Mouse (Mus musculus) midbrain, embryonic 14.5 days (tissue): ENCODE measurements around the gene Kdm6a. TPM values are rescaled to one million over a fixed set of nuclear protein-coding genes. Genes with fewer than 3 reads are reported as not detected.

ENCODE experiments used
- ATAC-seq: fragments of 200-750 bp; cut with Nextera tagmentation; 2 replicates; pipeline ENCODE4 v1.8.0; 2017; ENCODE audit warnings: moderate number of reproducible peaks, moderate library complexity; ENCODE audit not compliant: low FRiP score, low TSS enrichment
- DNase-seq: peaks from one replicate; pipeline ENCODE4 v3.0.0-alpha.2; 2015
- H3K27ac ChIP-seq: fragments of 300-500 bp; sonication (generic); replicated peaks from 2 replicates; pipeline ENCODE4 v1.5.1; 2014; ENCODE audit warnings: mild to moderate bottlenecking, low read depth, low read length, moderate library complexity
- H3K27me3 ChIP-seq: fragments of 300-500 bp; sonication (generic); 2 replicates; pipeline ENCODE4 v1.6.1; 2014; ENCODE audit warnings: low read length, control low read depth, mixed read lengths; ENCODE audit not compliant: control insufficient read depth, insufficient read depth
- H3K36me3 ChIP-seq: fragments of 300-500 bp; sonication (generic); 2 replicates; pipeline ENCODE4 v1.6.1; 2014; ENCODE audit warnings: low read length, control low read depth; ENCODE audit not compliant: control insufficient read depth, insufficient read depth
- H3K4me1 ChIP-seq: fragments of 300-500 bp; sonication (generic); 2 replicates; pipeline ENCODE4 v1.6.1; 2014; ENCODE audit warnings: mild to moderate bottlenecking, antibody characterized with exemption, low read length, control low read depth; ENCODE audit not compliant: control insufficient read depth, insufficient read depth
- H3K4me2 ChIP-seq: fragments of 300-500 bp; sonication (generic); 2 replicates; pipeline ENCODE4 v1.6.1; 2014; ENCODE audit warnings: mild to moderate bottlenecking, low read length, moderate library complexity
- H3K4me3 ChIP-seq: fragments of 300-500 bp; sonication (generic); replicated peaks from 2 replicates; pipeline ENCODE4 v1.5.1; 2014; ENCODE audit warnings: low read depth, low read length
- H3K9ac ChIP-seq: fragments of 300-500 bp; sonication (generic); replicated peaks from 2 replicates; pipeline ENCODE4 v1.6.1; 2014; ENCODE audit warnings: mild to moderate bottlenecking, low read length, moderate library complexity
- H3K9me3 ChIP-seq: fragments of 300-500 bp; sonication (generic); 2 replicates; pipeline ENCODE4 v1.6.1; 2016; ENCODE audit warnings: low read length, control low read depth, mixed read lengths; ENCODE audit not compliant: control insufficient read depth
- WGBS: fragments of 180-500 bp; shearing (Covaris S2); extraction: QIAGEN DNeasy Blood & Tissue Kit; methylation state at CpG from one replicate; pipeline ENCODE4 v1.1.7; 2014; 5-methylcytosine and 5-hydroxymethylcytosine counted together
- polyA plus RNA-seq: library from polyadenylated mRNA; unstranded; fragments of >200 nt; fragmentation: Nextera tagmentation; extraction: Ambion mirVana; gene quantifications from 2 replicates; pipeline ENCODE4 v1.2.1, GENCODE M21; 2014

Gene Kdm6a
- polyA plus RNA-seq, 1 experiment from 2014 or later = 26.6 TPM

GRCm38 (mm10) chrX:18168940-18169339 is 6.6 kb downstream of the Kdm6a start:
- no peak overlapping the region for H3K4me2 ChIP-seq
- no peak overlapping the region for H3K4me3 ChIP-seq
- no peak overlapping the region for H3K27ac ChIP-seq
- H3K27me3 ChIP-seq = no peaks in the 10 kb centered on the region
- H3K9ac ChIP-seq = no peak overlapping the region
- ATAC-seq (no peak), DNase-seq (no peak)
- H3K36me3 ChIP-seq = no peaks in the 10 kb centered on the region
- no peaks in the 10 kb centered on the region for H3K4me1 ChIP-seq
- WGBS = 96% methylated on average over 1 of the region's 1 CpGs
- no peaks in the 10 kb centered on the region for H3K9me3 ChIP-seq

- 79% methylated on average over 4 of the region's 4 CpGs for WGBS
- DNase-seq (no peak), ATAC-seq (no peak)
- no peak overlapping the region for H3K27ac ChIP-seq
- H3K4me1 ChIP-seq = no peaks in the 10 kb centered on the region
- H3K27me3 ChIP-seq = no peaks in the 10 kb centered on the region
- H3K36me3 ChIP-seq = no peaks in the 10 kb centered on the region
- H3K4me3 ChIP-seq = no peak overlapping the region
- no peaks in the 10 kb centered on the region for H3K9me3 ChIP-seq
- no peak overlapping the region for H3K9ac ChIP-seq
- H3K4me2 ChIP-seq = no peak overlapping the region
These were observed 12.5 kb downstream of the Kdm6a start for GRCm38 (mm10) chrX:18174831-18175230.

- DNase-seq = no peak
- Histone ChIP-seq H3K9ac (no peak overlapping the region), H3K4me3 (no peak overlapping the region), H3K27ac (no peak overlapping the region), H3K9me3 (no peaks in the 10 kb centered on the region), H3K27me3 (no peaks in the 10 kb centered on the region), H3K36me3 (no peaks in the 10 kb centered on the region), H3K4me2 (no peak overlapping the region), H3K4me1 (no peaks in the 10 kb centered on the region)
- no peak for ATAC-seq
- 88% methylated on average over 4 of the region's 4 CpGs for WGBS
These were observed 15.4 kb downstream of the Kdm6a start for GRCm38 (mm10) chrX:18177803-18178202.

DNA sequence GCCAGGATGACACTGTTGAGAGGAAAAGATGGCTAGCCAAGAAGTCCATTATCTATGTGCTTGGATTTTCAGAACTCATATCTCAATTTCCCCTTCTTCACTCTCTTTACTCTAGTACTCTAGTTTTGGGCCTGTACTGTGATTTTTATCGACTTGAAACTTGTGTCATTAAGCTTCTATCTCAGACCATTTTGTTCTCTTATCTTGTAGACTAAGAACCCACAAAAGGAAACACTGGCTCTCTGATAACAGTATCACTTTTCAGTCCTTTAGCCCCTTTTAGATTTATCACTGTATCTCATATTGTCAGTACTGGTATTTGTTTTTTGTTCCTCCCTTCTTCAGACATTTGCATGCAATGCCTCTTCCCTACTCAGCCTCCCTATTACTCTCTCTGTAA is 17.1 kb downstream of the Kdm6a start:
- Histone ChIP-seq H3K27ac (no peak overlapping the region), H3K9me3 (no peaks in the 10 kb centered on the region), H3K27me3 (no peaks in the 10 kb centered on the region), H3K4me3 (no peak overlapping the region), H3K4me1 (no peaks in the 10 kb centered on the region), H3K9ac (no peak overlapping the region), H3K4me2 (no peak overlapping the region), H3K36me3 (no peaks in the 10 kb centered on the region)
- ATAC-seq = no peak
- no peak for DNase-seq
- 83% methylated on average over 1 of the region's 1 CpGs for WGBS

GRCm38 (mm10) chrX:18187203-18187602 is 24.8 kb downstream of the Kdm6a start:
- no peaks in the 10 kb centered on the region for H3K9me3 ChIP-seq
- H3K36me3 ChIP-seq = no peaks in the 10 kb centered on the region
- no peak overlapping the region for H3K4me3 ChIP-seq
- H3K4me2 ChIP-seq = no peak overlapping the region
- ATAC-seq = no peak
- no peaks in the 10 kb centered on the region for H3K27me3 ChIP-seq
- no peaks in the 10 kb centered on the region for H3K4me1 ChIP-seq
- H3K27ac ChIP-seq = no peak overlapping the region
- H3K9ac ChIP-seq = no peak overlapping the region
- DNase-seq = no peak

DNA sequence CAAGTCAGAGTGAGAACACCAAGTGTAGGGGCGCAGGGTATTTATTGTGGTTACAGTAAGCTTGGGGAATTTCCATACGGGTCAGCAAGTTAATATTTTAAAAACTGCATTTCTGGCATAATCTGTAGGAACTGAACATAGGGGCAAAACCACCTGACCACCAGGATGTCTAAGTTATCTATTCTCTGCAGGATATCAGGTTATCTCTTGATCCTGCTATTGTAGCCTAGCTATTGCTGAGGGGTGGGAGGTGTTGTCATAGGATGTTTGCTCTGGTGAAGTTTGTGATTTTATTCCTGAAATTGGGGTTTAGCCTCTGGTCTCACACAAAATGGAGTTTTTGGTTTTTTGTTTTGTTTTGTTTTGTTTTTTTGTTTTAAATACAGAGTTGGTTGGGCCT is 25.9 kb downstream of the Kdm6a start:
- ATAC-seq = no peak
- no peak for DNase-seq
- no peak overlapping the region for H3K4me3 ChIP-seq

DNA sequence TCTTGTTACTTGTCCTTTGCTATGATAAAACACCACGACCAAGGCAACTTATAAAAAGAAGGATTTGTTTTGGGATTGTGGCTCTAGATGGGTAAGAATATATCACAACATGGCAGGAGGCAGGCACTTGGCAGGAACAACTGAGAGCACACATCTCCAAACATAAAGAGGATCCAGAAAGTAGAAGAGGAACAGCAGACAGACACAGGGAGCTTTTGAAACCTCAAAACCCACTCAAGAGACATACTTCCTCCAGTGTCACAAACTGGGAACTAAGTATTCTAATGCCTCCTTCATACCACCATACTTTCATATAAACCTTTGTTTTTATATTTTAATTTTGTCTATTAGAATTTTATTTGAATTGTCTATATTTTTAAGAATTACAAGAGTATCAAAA is 77.2 kb downstream of the Kdm6a start:
- DNase-seq = no peak
- ATAC-seq = no peak
- H3K4me3 ChIP-seq = no peak overlapping the region
- H3K27ac ChIP-seq = no peak overlapping the region
- H3K9me3 ChIP-seq = no peaks in the 10 kb centered on the region
- no peaks in the 10 kb centered on the region for H3K27me3 ChIP-seq
- H3K4me2 ChIP-seq = no peak overlapping the region
- no peak overlapping the region for H3K9ac ChIP-seq
- no peaks in the 10 kb centered on the region for H3K4me1 ChIP-seq
- 0 out of 2 replicates have a peak, but pooled peaks cover 4% of the 10 kb centered on the region for H3K36me3 ChIP-seq
- 95% methylated on average over 1 of the region's 1 CpGs for WGBS

More for the DNA sequence above, 25.9 kb downstream of the Kdm6a start:
- H3K4me2 ChIP-seq = no peak overlapping the region
- H3K9me3 ChIP-seq = no peaks in the 10 kb centered on the region
- no peaks in the 10 kb centered on the region for H3K4me1 ChIP-seq
- WGBS = 92% methylated on average over 2 of the region's 2 CpGs
- no peak overlapping the region for H3K9ac ChIP-seq
- no peak overlapping the region for H3K27ac ChIP-seq
- no peaks in the 10 kb centered on the region for H3K27me3 ChIP-seq
- no peaks in the 10 kb centered on the region for H3K36me3 ChIP-seq

GRCm38 (mm10) chrX:18250621-18251020 is 88.2 kb downstream of the Kdm6a start:
- ATAC-seq (no peak), DNase-seq (no peak)
- H3K4me1 ChIP-seq = no peaks in the 10 kb centered on the region
- H3K27ac ChIP-seq = no peak overlapping the region
- H3K9ac ChIP-seq = no peak overlapping the region
- 96% methylated on average over 4 of the region's 4 CpGs for WGBS
- no peaks in the 10 kb centered on the region for H3K9me3 ChIP-seq
- H3K4me3 ChIP-seq = no peak overlapping the region
- H3K27me3 ChIP-seq = no peaks in the 10 kb centered on the region
- H3K36me3 ChIP-seq = peaks cover 31% of the 10 kb centered on the region
- no peak overlapping the region for H3K4me2 ChIP-seq

GRCm38 (mm10) chrX:18254767-18255166 is 92.4 kb downstream of the Kdm6a start:
- no peaks in the 10 kb centered on the region for H3K4me1 ChIP-seq
- peaks cover 34% of the 10 kb centered on the region for H3K36me3 ChIP-seq
- DNase-seq = peak; percentile 80
- 57% methylated on average over 4 of the region's 4 CpGs for WGBS
- H3K4me2 ChIP-seq = no peak overlapping the region
- H3K4me3 ChIP-seq = no peak overlapping the region
- no peak overlapping the region for H3K9ac ChIP-seq
- no peaks in the 10 kb centered on the region for H3K27me3 ChIP-seq
- peak; percentile 55; the same call in 1 of the 2 replicates for ATAC-seq
- H3K9me3 ChIP-seq = no peaks in the 10 kb centered on the region
- no peak overlapping the region for H3K27ac ChIP-seq
